Mouse (Mus musculus) forebrain, embryonic 13.5 days (tissue): Measurements from ENCODE around the gene Actl6b. TPM values are rescaled to one million over a fixed set of nuclear protein-coding genes. Genes with fewer than 3 reads are reported as not detected.

Source experiments
- ATAC-seq: fragments of 200-750 bp; cut with Nextera tagmentation; 2 replicates; pipeline ENCODE4 v1.8.0; 2017
- H3K27ac ChIP-seq: fragments of 300-500 bp; sonication (generic); 2 replicates; pipeline ENCODE4 v1.5.1; 2015; ENCODE audit warnings: inconsistent platforms, mild to moderate bottlenecking, moderate library complexity
- H3K27me3 ChIP-seq: fragments of 300-500 bp; sonication (generic); 2 replicates; pipeline ENCODE4 v1.6.1; 2015; ENCODE audit warnings: mild to moderate bottlenecking, inconsistent platforms
- H3K36me3 ChIP-seq: fragments of 300-500 bp; sonication (generic); 2 replicates; pipeline ENCODE4 v1.6.1; 2015; ENCODE audit warnings: mild to moderate bottlenecking, inconsistent platforms; ENCODE audit not compliant: poor library complexity, severe bottlenecking
- H3K4me1 ChIP-seq: fragments of 300-500 bp; sonication (generic); 2 replicates; pipeline ENCODE4 v1.6.1; 2015; ENCODE audit warnings: inconsistent platforms
- H3K4me2 ChIP-seq: fragments of 300-500 bp; sonication (generic); 2 replicates; pipeline ENCODE4 v1.6.1; 2015; ENCODE audit warnings: inconsistent platforms, mild to moderate bottlenecking, moderate library complexity
- H3K4me3 ChIP-seq: fragments of 300-500 bp; sonication (generic); 2 replicates; pipeline ENCODE4 v1.5.1; 2015; ENCODE audit warnings: mild to moderate bottlenecking, inconsistent platforms
- H3K9ac ChIP-seq: fragments of 300-500 bp; sonication (generic); 2 replicates; pipeline ENCODE4 v1.6.1; 2015; ENCODE audit warnings: mild to moderate bottlenecking, inconsistent platforms
- H3K9me3 ChIP-seq: fragments of 300-500 bp; sonication (generic); replicated peaks from 2 replicates; pipeline ENCODE4 v1.6.1; 2016; ENCODE audit warnings: inconsistent platforms
- WGBS: fragments of 180-500 bp; shearing (Covaris S2); methylation state at CpG from one replicate; pipeline ENCODE4 v1.1.7; 2015; 5-methylcytosine and 5-hydroxymethylcytosine counted together
- polyA plus RNA-seq: library from polyadenylated mRNA; unstranded; fragments of >200 nt; fragmentation: Nextera tagmentation; extraction: Ambion mirVana; gene quantifications from 2 replicates; pipeline ENCODE4 v1.2.1, GENCODE M21; 2015

Actl6b gene
- polyA plus RNA-seq, 1 experiment from 2014 or later: 144 TPM

DNA sequence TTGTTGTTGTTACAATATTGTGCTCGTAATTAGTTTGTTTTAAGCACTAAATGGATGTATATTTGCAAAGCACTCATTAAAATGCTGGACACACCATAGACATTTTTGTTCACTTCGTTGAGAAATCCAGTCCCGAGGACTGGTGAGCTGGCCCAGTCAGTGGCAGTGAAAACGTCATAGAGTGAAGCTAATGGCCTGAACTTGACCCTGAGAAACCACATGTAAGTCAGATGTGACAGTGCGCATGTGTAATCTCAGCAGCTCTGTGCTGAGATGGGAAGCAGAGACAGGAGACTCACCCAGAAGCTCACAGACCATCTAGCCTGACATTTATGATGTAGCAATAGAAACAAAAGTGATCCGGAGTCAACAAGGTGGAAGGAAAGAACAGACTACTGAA lies 8.4 kb upstream of the Actl6b start:
- Histone ChIP-seq H3K9ac (no peak overlapping the region), H3K36me3 (no peaks in the 10 kb centered on the region), H3K27me3 (0 out of 2 replicates have a peak, but pooled peaks cover 5% of the 10 kb centered on the region), H3K4me1 (no peaks in the 10 kb centered on the region), H3K9me3 (no peaks in the 10 kb centered on the region), H3K27ac (no peak overlapping the region), H3K4me2 (no peak overlapping the region), H3K4me3 (no peak overlapping the region)
- ATAC-seq: no peak
- WGBS: 69% methylated on average over 6 of the region's 6 CpGs

DNA sequence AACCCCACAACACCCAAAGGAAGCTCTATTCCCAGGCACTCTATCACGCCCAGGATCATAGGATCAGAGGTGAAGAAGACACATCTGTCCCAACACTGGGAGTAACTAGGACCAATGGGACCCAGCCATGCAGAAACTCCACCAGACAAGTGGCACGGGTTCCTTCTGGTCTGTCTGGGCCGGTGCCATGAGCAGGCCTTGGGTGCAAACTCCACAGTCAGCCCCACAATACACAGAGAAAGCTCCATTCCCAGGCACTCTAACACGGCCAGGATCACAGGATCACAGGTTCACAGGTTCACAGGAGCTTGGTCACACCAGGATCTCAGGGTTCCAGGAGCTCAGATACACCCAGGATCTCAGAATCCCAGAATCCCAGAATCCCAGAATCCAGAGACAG lies 7.7 kb upstream of the Actl6b start:
- H3K36me3 ChIP-seq: no peaks in the 10 kb centered on the region
- H3K4me2 ChIP-seq: no peak overlapping the region
- no peak overlapping the region for H3K27ac ChIP-seq
- no peak overlapping the region for H3K4me3 ChIP-seq
- WGBS: 80% methylated on average over 4 of the region's 4 CpGs
- no peak overlapping the region for H3K9ac ChIP-seq
- no peaks in the 10 kb centered on the region for H3K4me1 ChIP-seq
- no peaks in the 10 kb centered on the region for H3K9me3 ChIP-seq
- 0 out of 2 replicates have a peak, but pooled peaks cover 5% of the 10 kb centered on the region for H3K27me3 ChIP-seq
- no peak for ATAC-seq

- H3K4me3 ChIP-seq: no peak overlapping the region
- peaks cover 11% of the 10 kb centered on the region for H3K4me1 ChIP-seq
- H3K27me3 ChIP-seq: peaks cover 14% of the 10 kb centered on the region; the same call in 1 of the 2 replicates
- no peak overlapping the region for H3K27ac ChIP-seq
- 92% methylated on average over 2 of the region's 2 CpGs for WGBS
- no peak overlapping the region for H3K4me2 ChIP-seq
- no peak for ATAC-seq
- no peak overlapping the region for H3K9ac ChIP-seq
- H3K9me3 ChIP-seq: no peaks in the 10 kb centered on the region
- H3K36me3 ChIP-seq: no peaks in the 10 kb centered on the region
These were observed 3.5 kb upstream of the Actl6b start for GRCm38 (mm10) chr5:137549840-137550239.

GRCm38 (mm10) chr5:137551119-137551518 lies 2.2 kb upstream of the Actl6b start:
- Histone ChIP-seq H3K27ac (no peak overlapping the region), H3K4me3 (no peak overlapping the region), H3K27me3 (peaks cover 18% of the 10 kb centered on the region; the same call in 1 of the 2 replicates), H3K4me2 (no peak overlapping the region), H3K9ac (no peak overlapping the region), H3K36me3 (no peaks in the 10 kb centered on the region), H3K4me1 (peaks cover 12% of the 10 kb centered on the region), H3K9me3 (no peaks in the 10 kb centered on the region)
- ATAC-seq: no peak
- 69% methylated on average over 5 of the region's 5 CpGs for WGBS

DNA sequence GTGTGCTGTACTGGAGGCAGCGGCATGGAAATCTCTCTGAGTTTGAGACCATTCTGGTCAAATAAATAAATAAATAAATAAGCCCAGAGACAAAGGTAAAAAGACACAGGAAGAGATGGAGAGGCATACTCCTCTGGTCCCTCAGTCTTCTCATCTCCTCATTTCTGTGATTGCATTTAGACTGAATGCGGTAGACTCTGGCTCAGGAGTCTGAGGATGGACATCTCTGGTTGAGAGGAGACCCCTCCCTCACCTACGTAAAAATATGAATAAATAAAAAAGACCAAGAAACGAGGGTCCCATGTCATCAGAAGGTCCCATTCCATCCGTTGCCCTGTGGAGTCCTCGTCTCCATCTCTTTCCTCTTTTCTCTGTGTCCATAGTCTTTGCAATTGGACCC lies 317 bp upstream of the Actl6b start:
- WGBS: 30% methylated on average over 6 of the region's 6 CpGs
- peak overlapping the region; percentile 59 for H3K4me3 ChIP-seq
- H3K27ac ChIP-seq: peak overlapping the region; percentile 37; the same call in 1 of the 2 replicates
- H3K9me3 ChIP-seq: no peaks in the 10 kb centered on the region
- peaks cover 18% of the 10 kb centered on the region; the same call in 1 of the 2 replicates for H3K27me3 ChIP-seq
- peak; percentile 67 for ATAC-seq
- peak overlapping the region; percentile 77 for H3K9ac ChIP-seq
- no peaks in the 10 kb centered on the region for H3K36me3 ChIP-seq
- H3K4me1 ChIP-seq: peaks cover 12% of the 10 kb centered on the region
- H3K4me2 ChIP-seq: peak overlapping the region; percentile 65

DNA sequence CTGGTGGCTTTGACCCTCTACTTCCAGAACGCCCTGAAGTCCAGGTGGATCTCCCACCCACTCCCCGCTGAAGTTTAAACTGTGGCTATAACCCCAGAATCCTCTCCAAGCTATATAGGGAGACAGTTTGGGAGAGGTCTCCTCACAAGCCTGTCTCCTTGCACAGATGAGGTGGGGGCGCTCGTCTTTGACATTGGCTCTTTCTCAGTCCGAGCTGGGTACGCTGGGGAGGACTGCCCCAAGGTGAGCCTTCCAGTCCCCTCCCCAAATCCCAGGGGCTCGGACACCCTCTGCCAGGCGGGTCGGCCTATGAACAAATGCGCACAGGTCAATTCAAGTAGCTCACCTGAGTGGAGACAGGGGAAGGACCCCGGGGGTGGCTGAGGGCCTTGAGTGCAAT lies 581 bp downstream of the Actl6b start:
- no peak overlapping the region for H3K27ac ChIP-seq
- 51% methylated on average over 11 of the region's 11 CpGs for WGBS

DNA sequence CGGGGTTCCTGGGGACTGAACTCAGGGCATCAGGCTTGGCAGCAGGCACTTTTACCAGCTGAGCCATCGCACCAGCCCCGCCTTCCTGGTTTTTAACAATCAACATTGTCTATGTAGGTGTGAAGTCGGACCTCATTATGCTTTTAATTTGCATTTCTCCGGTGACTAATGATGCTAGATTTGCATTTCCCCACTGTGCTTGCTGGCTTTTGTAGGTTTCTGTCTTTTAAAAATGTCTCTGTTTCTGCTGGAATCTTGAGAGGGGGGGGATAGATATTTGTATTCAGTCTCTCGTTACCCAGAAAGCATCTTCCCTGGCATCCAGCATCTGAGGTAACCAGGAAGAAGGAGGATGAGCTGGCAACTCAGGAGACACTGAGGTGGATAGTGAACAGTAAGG lies 8.2 kb downstream of the Actl6b start:
- Histone ChIP-seq H3K36me3 (peaks cover 18% of the 10 kb centered on the region), H3K9me3 (no peaks in the 10 kb centered on the region), H3K4me1 (no peaks in the 10 kb centered on the region), H3K4me3 (no peak overlapping the region), H3K9ac (no peak overlapping the region), H3K27ac (no peak overlapping the region), H3K4me2 (no peak overlapping the region), H3K27me3 (peaks cover 3% of the 10 kb centered on the region)
- ATAC-seq: no peak
- WGBS: 45% methylated on average over 6 of the region's 6 CpGs

More for the DNA sequence above, 581 bp downstream of the Actl6b start:
- Histone ChIP-seq H3K9me3 (no peaks in the 10 kb centered on the region), H3K4me1 (peaks cover 12% of the 10 kb centered on the region), H3K27me3 (peaks cover 18% of the 10 kb centered on the region; the same call in 1 of the 2 replicates), H3K4me2 (peak overlapping the region; percentile 65), H3K4me3 (peak overlapping the region; percentile 59), H3K9ac (peak overlapping the region; percentile 77), H3K36me3 (no peaks in the 10 kb centered on the region)
- 0 out of 2 replicates have a peak, but pooled peaks have one; percentile 25 for ATAC-seq

DNA sequence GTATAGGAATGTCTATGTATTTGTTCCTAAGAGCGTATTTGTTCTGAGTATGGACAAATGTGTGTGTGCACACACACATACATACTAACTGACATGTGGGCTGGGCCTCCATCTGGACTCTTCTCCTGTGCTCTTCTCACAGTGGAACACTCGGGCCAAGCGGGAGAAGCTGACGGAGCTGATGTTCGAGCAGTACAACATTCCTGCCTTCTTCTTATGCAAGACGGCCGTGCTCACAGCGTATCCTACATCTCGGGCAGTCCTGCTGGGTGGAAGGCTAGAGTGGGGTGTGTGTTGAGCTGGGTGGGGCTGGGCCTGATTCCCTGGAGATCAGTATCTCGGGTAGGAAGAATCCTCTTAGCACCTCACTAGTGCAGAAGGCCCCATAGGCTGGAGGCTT lies 9.6 kb downstream of the Actl6b start:
- Histone ChIP-seq H3K4me3 (no peak overlapping the region), H3K9me3 (no peaks in the 10 kb centered on the region), H3K27ac (no peak overlapping the region), H3K9ac (no peak overlapping the region), H3K4me1 (no peaks in the 10 kb centered on the region), H3K27me3 (peaks cover 3% of the 10 kb centered on the region), H3K4me2 (no peak overlapping the region), H3K36me3 (peaks cover 22% of the 10 kb centered on the region)
- no peak for ATAC-seq
- 75% methylated on average over 10 of the region's 10 CpGs for WGBS

GRCm38 (mm10) chr5:137565744-137566143 lies 12.4 kb downstream of the Actl6b start:
- WGBS: 69% methylated on average over 6 of the region's 6 CpGs
- Histone ChIP-seq H3K9ac (no peak overlapping the region), H3K27me3 (no peaks in the 10 kb centered on the region; the same call in 1 of the 2 replicates), H3K27ac (no peak overlapping the region), H3K36me3 (peaks cover 22% of the 10 kb centered on the region), H3K9me3 (no peaks in the 10 kb centered on the region), H3K4me3 (no peak overlapping the region), H3K4me1 (no peaks in the 10 kb centered on the region), H3K4me2 (no peak overlapping the region)
- no peak for ATAC-seq

DNA sequence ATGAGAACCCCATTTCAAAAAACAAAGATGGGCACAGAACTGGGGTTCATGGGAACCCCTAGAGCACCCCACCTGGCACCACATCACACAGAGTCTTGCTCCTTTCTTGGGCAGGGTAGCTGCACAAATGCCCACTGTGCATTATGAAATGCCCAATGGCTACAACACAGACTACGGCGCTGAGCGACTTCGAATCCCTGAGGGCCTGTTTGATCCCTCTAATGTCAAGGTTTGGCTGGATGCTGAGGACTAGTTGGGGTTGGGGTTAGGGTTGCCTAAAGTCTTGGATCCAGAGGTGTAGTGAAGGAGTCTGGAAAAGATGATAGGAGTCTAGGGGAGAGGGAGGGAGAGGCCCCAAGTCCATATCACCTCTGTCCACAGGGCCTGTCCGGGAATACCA lies 13.1 kb downstream of the Actl6b start:
- Histone ChIP-seq H3K4me1 (no peaks in the 10 kb centered on the region), H3K4me2 (no peak overlapping the region), H3K36me3 (peaks cover 22% of the 10 kb centered on the region), H3K9ac (no peak overlapping the region), H3K9me3 (no peaks in the 10 kb centered on the region), H3K27me3 (no peaks in the 10 kb centered on the region; the same call in 1 of the 2 replicates), H3K27ac (no peak overlapping the region), H3K4me3 (no peak overlapping the region)
- no peak for ATAC-seq
- WGBS: 97% methylated on average over 5 of the region's 5 CpGs

GRCm38 (mm10) chr5:137568223-137568798 lies 15.0 kb downstream of the Actl6b start:
- Histone ChIP-seq H3K9ac (no peak overlapping the region), H3K4me2 (no peak overlapping the region), H3K36me3 (peaks cover 22% of the 10 kb centered on the region), H3K4me1 (no peaks in the 10 kb centered on the region), H3K27ac (no peak overlapping the region), H3K4me3 (no peak overlapping the region), H3K9me3 (no peaks in the 10 kb centered on the region), H3K27me3 (no peaks in the 10 kb centered on the region; the same call in 1 of the 2 replicates)
- WGBS: 86% methylated on average over 8 of the region's 8 CpGs
- ATAC-seq: no peak

GRCm38 (mm10) chr5:137569031-137569430 lies 15.7 kb downstream of the Actl6b start:
- 76% methylated on average over 12 of the region's 12 CpGs for WGBS

GRCm38 (mm10) chr5:137569665-137570064 lies 16.3 kb downstream of the Actl6b start, which contains the start of gene Tfr2:
Gene Tfr2, plus strand, starts transcription at chr5:137569840.
- Histone ChIP-seq H3K9me3 (no peaks in the 10 kb centered on the region), H3K9ac (no peak within 1 kb of the TSS), H3K4me2 (no peak within 1 kb of the TSS), H3K27ac (no peak within 1 kb of the TSS), H3K36me3 (peaks cover 20% of the 10 kb centered on the region), H3K27me3 (peaks cover 9% of the 10 kb centered on the region), H3K4me1 (peaks cover 6% of the 10 kb centered on the region; the same call in 1 of the 2 replicates), H3K4me3 (no peak within 1 kb of the TSS)
- ATAC-seq: no peak
- 45% methylated on average over 9 of the region's 9 CpGs for WGBS

More at GRCm38 (mm10) chr5:137569031-137569430, 15.7 kb downstream of the Actl6b start:
- H3K4me2 ChIP-seq: no peak overlapping the region
- no peak overlapping the region for H3K9ac ChIP-seq
- H3K27me3 ChIP-seq: peaks cover 3% of the 10 kb centered on the region; the same call in 1 of the 2 replicates
- H3K27ac ChIP-seq: no peak overlapping the region
- peaks cover 22% of the 10 kb centered on the region for H3K36me3 ChIP-seq
- H3K4me1 ChIP-seq: no peaks in the 10 kb centered on the region
- ATAC-seq: no peak
- H3K9me3 ChIP-seq: no peaks in the 10 kb centered on the region
- no peak overlapping the region for H3K4me3 ChIP-seq
